Mouse (Mus musculus) kidney, postnatal 0 days (tissue): ENCODE measurements at regions not wholly inside any gene's neighbourhood (a gene's known extent, or its start where the extent isn't known, plus 50 kb on each side); places are given as distances from the start of the nearest gene placed in this dataset.

ENCODE experiments used
- ATAC-seq: fragments of 200-750 bp; cut with Nextera tagmentation; replicated peaks from 2 replicates; pipeline ENCODE4 v1.8.0; 2017; ENCODE audit warnings: low read depth, moderate number of reproducible peaks, moderate TSS enrichment, moderate library complexity; ENCODE audit not compliant: low FRiP score
- DNase-seq: peaks from one replicate; pipeline ENCODE4 v3.0.0-alpha.2; 2016; ENCODE audit warnings: low spot score
- H3K27ac ChIP-seq: fragments of 300-500 bp; sonication (generic); 2 replicates; pipeline ENCODE4 v1.5.1; 2014; ENCODE audit warnings: mild to moderate bottlenecking
- H3K27me3 ChIP-seq: fragments of 300-500 bp; sonication (generic); 2 replicates; pipeline ENCODE4 v1.6.1; 2014; ENCODE audit warnings: low read length, mixed read lengths; ENCODE audit not compliant: insufficient read depth
- H3K36me3 ChIP-seq: fragments of 300-500 bp; sonication (generic); 2 replicates; pipeline ENCODE4 v1.6.1; 2014; ENCODE audit warnings: low read length, mixed read lengths; ENCODE audit not compliant: insufficient read depth
- H3K4me1 ChIP-seq: fragments of 300-500 bp; sonication (generic); replicated peaks from 2 replicates; pipeline ENCODE4 v1.6.1; 2014; ENCODE audit warnings: antibody characterized with exemption, low read length, mixed read lengths; ENCODE audit not compliant: insufficient read depth
- H3K4me2 ChIP-seq: fragments of 300-500 bp; sonication (generic); 2 replicates; pipeline ENCODE4 v1.6.1; 2014; ENCODE audit warnings: mild to moderate bottlenecking, low read length, moderate library complexity, mixed read lengths
- H3K4me3 ChIP-seq: fragments of 300-500 bp; sonication (generic); replicated peaks from 2 replicates; pipeline ENCODE4 v1.5.1; 2014; ENCODE audit warnings: low read depth, low read length
- H3K9ac ChIP-seq: fragments of 300-500 bp; sonication (generic); 2 replicates; pipeline ENCODE4 v1.6.1; 2014; ENCODE audit warnings: low read depth, low read length
- H3K9me3 ChIP-seq: fragments of 300-500 bp; sonication (generic); replicated peaks from 2 replicates; pipeline ENCODE4 v1.6.1; 2016; ENCODE audit warnings: low read length, inconsistent platforms, mixed read lengths
- CTCF ChIP-seq: IDR thresholded peaks from 2 replicates; pipeline ENCODE4 v1.5.1; 2016; ENCODE audit warnings: antibody characterized with exemption, low read depth, mild to moderate bottlenecking, moderate library complexity
- WGBS: fragments of 180-500 bp; shearing (Covaris S2); extraction: QIAGEN DNeasy Blood & Tissue Kit; methylation state at CpG from one replicate; pipeline ENCODE4 v1.1.7; 2014; 5-methylcytosine and 5-hydroxymethylcytosine counted together

DNA sequence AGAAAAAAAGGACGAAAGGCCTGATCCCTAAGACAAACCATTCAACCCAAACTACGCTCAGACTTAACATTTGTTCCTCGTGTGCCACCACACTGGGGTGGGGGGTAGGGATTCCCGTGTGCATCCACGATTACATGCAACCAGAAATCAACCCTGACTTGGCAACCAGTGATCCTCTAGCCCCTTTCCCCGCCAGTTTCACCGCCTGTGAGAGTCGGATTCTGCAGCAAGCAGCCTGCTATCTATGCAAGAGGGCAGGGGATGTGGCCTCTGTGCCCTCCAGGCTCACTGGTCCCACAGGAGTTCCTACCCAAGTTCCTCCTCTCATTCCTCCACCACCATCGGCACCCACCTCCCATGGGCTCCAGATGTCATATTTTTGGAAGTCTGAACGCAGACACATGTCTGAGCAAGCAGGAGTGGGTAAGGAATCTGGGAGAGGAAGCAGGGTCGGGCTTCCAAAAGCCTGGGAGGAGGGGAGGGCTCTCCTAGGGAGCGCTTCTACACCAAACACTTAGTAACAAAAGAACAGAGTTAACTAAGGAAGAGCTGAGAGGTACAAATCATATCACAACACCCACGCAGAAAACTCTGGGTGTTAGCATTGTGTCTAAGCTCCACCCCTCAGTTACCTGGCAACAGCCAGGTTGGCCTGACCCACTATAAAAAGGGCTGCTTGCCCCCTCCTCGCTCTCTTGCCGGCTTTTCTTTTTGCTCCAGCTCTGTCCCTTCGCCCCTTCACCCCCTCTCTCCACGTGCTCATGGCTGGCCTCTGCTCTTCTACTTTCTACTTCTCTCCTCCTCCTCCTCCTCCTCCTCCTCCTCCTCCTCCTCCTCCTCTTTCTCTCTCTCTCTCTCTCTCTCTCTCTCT lies 127.9 kb upstream of the Arid1b start:
- Histone ChIP-seq H3K27me3 (no peaks in the 10 kb centered on the region), H3K4me3 (no peak overlapping the region), H3K36me3 (no peaks in the 10 kb centered on the region), H3K9me3 (no peaks in the 10 kb centered on the region), H3K27ac (no peak overlapping the region; the same call in 1 of the 2 replicates), H3K4me2 (peak overlapping the region; percentile 49), H3K9ac (0 out of 2 replicates have a peak overlapping the region, but pooled peaks have one; percentile 8), H3K4me1 (peaks cover 10% of the 10 kb centered on the region)
- TF ChIP-seq CTCF: no peak
- 25% methylated on average over 17 of the region's 17 CpGs for WGBS
- DNase-seq: peak; percentile 39
- ATAC-seq: 0 out of 2 replicates have a peak, but pooled peaks have one; percentile 21

DNA sequence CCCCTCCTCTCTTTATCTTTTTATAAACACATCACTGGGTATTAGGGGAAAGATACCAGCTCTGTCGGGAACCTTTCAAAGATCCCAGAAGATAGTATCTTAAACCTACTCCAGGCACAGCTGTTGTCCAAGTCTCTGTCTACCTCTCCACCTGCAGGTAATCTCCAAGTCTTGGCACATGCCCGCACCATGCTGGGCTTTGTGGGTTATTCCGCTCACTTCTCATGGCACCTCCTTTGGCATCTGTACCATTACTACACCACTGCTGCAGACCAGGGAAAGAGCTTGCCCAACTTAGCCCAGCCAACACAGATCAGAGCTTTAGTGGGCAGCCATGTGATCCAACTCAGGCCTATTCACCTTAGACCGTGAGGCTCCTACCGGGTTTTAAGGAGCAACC lies 127.0 kb upstream of the Arid1b start:
- Histone ChIP-seq H3K4me1 (peaks cover 10% of the 10 kb centered on the region), H3K27me3 (no peaks in the 10 kb centered on the region), H3K36me3 (no peaks in the 10 kb centered on the region), H3K27ac (no peak overlapping the region), H3K4me3 (no peak overlapping the region), H3K9ac (no peak overlapping the region), H3K9me3 (no peaks in the 10 kb centered on the region), H3K4me2 (no peak overlapping the region)
- ATAC-seq (no peak), DNase-seq (no peak)
- WGBS: 95% methylated on average over 5 of the region's 5 CpGs
- no peak for TF ChIP-seq CTCF

DNA sequence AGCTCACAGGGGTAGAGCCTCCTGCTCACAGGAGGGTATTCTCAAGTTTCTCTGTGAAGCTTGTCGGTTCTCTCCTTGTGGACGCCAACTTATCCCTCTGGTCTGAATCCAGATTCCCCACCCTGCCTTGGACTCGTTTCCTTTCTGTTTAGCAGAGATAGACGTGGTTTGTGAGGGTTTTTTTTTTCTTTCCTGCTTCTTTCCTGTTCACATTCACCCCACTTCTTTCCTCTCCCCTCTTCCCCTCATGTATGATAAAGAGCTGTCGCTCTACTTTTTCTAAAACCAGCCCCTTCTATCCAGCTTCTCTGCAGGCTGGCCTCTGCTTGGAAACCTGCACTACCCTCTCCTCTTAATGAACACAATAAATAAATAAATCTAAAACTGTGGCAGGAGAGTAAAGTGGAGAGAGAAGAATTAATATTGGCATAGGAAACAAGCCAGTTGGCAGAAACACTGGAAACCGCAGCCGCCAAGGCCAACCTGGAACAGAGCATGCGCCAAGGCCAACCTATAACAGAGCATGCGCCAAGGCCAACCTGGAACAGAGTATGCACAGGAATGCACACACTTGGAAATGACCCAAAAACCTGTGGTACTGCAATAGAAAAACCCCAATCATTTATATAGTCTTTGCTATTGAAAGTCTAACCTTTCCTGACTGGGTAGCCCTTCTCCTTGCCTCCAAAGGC lies 126.2 kb upstream of the Arid1b start:
- Histone ChIP-seq H3K27ac (no peak overlapping the region), H3K9me3 (no peaks in the 10 kb centered on the region), H3K4me1 (peaks cover 10% of the 10 kb centered on the region), H3K27me3 (no peaks in the 10 kb centered on the region), H3K4me3 (no peak overlapping the region), H3K36me3 (no peaks in the 10 kb centered on the region), H3K9ac (no peak overlapping the region), H3K4me2 (no peak overlapping the region)
- ATAC-seq (no peak), DNase-seq (no peak)
- no peak for TF ChIP-seq CTCF
- 66% methylated on average over 9 of the region's 9 CpGs for WGBS

DNA sequence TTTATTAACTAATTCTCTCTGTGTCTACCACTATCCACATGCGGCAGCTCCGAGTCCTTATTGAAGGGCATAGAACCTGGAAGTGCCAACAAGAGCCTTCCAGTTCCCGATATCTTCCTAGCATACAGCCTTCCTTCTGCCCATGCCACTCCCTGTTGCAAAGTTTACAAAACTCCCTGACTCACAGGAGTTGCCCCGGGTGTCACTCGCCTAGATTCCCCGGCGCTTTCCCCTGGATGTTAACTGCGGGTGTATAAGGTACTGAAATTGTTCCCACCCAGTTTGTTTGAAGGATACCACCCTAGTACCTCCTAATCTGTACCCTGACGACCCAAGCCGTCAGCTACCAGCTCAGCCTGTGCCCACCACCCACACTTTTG lies 125.7 kb upstream of the Arid1b start:
- no peak for TF ChIP-seq CTCF
- no peak overlapping the region for H3K9ac ChIP-seq
- H3K27me3 ChIP-seq: no peaks in the 10 kb centered on the region
- no peaks in the 10 kb centered on the region for H3K36me3 ChIP-seq
- ATAC-seq (no peak), DNase-seq (no peak)
- H3K4me2 ChIP-seq: no peak overlapping the region
- no peak overlapping the region for H3K27ac ChIP-seq
- peaks cover 10% of the 10 kb centered on the region for H3K4me1 ChIP-seq
- H3K9me3 ChIP-seq: no peaks in the 10 kb centered on the region
- H3K4me3 ChIP-seq: no peak overlapping the region
- 88% methylated on average over 10 of the region's 10 CpGs for WGBS

DNA sequence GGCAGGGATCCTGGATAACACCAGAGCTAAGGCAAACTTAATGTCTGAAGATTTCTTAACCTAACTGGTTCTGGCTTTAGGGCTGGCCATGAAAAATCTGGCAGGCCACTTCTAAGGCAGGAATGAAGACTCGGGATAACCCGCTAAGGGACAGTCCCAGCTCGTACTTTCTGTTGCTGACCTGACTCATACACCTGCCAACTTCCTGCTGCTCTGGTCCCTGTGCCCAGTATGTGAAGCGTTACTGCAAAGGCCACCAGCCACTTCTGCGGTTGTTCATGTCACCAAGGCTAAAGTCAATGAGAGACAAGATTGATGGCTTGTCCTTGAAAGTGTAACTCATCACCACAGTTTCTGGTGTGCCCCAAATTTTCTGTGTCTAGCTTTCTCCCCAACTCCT lies 125.3 kb upstream of the Arid1b start:
- Histone ChIP-seq H3K4me1 (peaks cover 10% of the 10 kb centered on the region), H3K27ac (no peak overlapping the region), H3K4me2 (no peak overlapping the region), H3K36me3 (no peaks in the 10 kb centered on the region), H3K27me3 (no peaks in the 10 kb centered on the region), H3K9me3 (no peaks in the 10 kb centered on the region), H3K4me3 (no peak overlapping the region), H3K9ac (no peak overlapping the region)
- 79% methylated on average over 5 of the region's 5 CpGs for WGBS
- no peak for DNase-seq
- ATAC-seq: no peak
- no peak for TF ChIP-seq CTCF

DNA sequence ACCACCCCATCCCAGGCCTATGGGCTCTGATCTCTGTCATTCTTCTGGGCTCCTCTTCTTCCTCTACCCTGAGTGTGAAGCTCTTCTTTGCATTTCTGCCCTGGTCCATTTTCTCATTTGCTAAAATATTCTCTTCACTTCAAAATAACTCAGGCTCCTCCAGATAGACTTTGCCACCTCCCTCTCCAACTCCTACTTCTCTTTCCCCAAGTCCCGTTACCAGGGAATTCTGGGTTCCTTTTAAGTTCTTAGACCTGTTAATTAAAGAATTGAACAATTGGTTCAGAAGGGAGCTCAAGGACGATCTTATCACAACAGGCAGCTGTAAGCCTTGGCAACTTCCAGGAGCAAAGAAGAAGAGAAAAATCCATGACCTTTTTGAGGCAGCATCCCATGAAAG lies 122.9 kb upstream of the Arid1b start:
- H3K4me1 ChIP-seq: peaks cover 3% of the 10 kb centered on the region
- H3K4me3 ChIP-seq: no peak overlapping the region
- ATAC-seq (no peak), DNase-seq (no peak)
- H3K27ac ChIP-seq: no peak overlapping the region
- H3K27me3 ChIP-seq: no peaks in the 10 kb centered on the region
- H3K36me3 ChIP-seq: no peaks in the 10 kb centered on the region
- no peak overlapping the region for H3K9ac ChIP-seq
- H3K9me3 ChIP-seq: no peaks in the 10 kb centered on the region
- TF ChIP-seq CTCF: no peak
- WGBS: 72% methylated on average over 2 of the region's 2 CpGs
- H3K4me2 ChIP-seq: no peak overlapping the region
